Mouse (Mus musculus): Measurements from ENCODE around the gene Smyd2.

Smyd2 gene

DNA sequence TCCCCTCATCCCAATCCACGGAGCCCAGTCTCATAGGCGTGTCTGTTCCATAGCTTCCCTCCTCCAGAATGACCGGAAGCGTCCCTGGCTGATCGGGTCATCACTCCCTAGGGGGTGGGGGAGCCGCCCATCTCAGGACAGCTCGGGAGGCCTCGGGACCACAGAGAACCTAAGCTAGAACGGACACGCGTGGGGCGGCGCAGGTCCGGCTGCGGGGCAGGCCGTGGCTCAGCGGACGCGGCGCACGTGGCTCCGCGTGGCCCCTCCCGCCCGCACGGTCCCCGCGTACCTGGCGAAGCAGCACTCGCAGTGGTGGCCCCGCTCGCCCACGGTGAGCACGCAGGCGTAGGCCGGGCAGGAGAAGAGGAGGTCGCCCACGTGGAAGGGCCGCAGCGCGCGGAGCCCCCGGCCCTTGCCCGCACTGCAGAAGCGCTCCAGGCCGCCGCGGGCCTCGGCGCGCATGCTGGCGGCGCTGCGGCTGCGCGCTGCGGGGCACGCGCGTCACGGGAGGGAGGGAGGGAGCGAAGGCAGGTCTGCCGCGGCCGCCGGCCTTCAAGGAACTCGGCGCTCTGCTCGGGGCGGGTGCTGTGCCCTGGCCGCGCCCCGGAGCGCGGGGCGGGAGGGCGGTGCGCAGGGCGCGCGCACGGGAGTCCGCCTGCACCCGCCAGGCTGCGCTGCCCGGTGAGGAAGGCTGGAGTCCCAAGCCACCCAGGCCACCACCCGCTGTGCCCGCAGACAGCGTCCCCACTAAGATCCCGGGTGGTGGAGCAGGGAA is at the start of gene Smyd2:
Gene Smyd2 (minus strand): TSS at position 546 of the 775 bp plus-strand sequence.
- ChIA-PET CTCF (interaction anchor here in 3 of 4 experiments (0.6 to 1.3 kb wide), 8 partner anchors 13 to 897 kb away, joined by 3 to 7 read pairs (median 4); no protein-coding TSS in a partner anchor), POLR2A (interaction anchor here in 2 of 4 experiments (0.7 to 2.3 kb wide), 10 partner anchors 10 to 277 kb away, joined by 3 to 8 read pairs (median 4); partner anchors contain the start of gene Cenpf (in 1 of the 2))

DNA sequence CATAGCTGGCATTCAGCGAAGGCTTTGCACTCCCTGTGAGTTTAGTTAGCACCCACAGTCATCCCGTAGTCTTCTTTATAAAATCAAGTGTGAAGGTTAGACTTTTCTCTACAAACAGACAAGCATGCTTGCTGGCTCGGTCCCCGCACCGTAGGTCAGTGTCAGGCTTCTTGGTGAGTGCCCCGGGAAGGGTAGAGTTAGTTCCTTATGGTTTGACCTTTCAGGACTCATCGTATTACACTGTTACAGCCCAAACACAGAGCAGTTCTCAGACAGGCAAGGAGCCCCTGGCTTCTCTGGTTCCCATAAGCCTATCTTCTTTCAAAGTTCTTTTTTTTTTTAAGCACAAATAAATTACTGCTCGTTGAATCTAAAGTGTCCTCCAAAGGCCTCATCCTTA is 48.2 kb upstream of the Smyd2 start:
- POLR2A ChIA-PET = no interaction called here

DNA sequence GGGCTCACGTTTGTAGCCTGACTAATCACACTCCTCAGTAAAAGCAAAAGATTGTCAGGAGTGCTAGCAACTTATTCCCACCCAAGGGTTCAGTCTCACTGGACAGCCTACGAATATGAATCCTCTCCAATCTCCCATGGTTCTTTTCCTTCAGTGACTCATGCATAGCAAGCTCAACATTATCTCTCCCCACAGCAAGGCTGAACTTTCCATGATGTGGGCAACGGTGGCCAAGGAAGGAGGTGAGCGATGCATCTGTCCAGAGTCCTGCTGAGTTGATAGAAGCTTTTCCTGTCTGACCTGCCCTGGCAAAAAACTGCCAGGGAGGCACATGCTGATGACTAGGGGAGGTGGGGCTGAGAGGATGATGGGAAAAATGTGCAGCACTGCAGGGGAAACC is 45.9 kb upstream of the Smyd2 start:
- POLR2A ChIA-PET = no interaction called here
- CTCF ChIA-PET = no interaction called here

More for the DNA sequence above, 48.2 kb upstream of the Smyd2 start:
- CTCF ChIA-PET = no interaction called here

DNA sequence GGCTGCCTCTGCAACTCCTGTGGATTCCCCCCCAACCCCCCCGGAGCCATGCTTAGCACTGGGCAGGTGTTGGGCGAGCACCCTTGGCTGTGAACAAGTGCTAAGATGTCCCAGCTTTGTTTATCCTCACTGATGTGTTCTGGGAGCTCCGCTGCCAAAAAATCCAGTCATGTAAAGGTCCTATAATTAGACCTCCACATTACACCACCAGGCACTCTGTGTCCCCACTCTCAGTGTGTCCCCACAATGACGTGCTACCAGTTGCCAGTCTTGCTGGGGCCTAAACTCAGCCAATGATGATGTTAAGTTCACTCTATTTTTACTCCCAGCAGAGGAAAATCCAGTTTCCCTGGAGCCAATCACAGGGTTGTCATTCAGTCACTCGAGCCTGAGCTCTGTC is 38.3 kb upstream of the Smyd2 start:
- ChIA-PET POLR2A (interaction anchor here in 1 of 4 experiments (0.6 kb wide), 1 partner anchor 191 kb away, joined by 3 read pairs; no protein-coding TSS in a partner anchor), CTCF (no interaction called here)

DNA sequence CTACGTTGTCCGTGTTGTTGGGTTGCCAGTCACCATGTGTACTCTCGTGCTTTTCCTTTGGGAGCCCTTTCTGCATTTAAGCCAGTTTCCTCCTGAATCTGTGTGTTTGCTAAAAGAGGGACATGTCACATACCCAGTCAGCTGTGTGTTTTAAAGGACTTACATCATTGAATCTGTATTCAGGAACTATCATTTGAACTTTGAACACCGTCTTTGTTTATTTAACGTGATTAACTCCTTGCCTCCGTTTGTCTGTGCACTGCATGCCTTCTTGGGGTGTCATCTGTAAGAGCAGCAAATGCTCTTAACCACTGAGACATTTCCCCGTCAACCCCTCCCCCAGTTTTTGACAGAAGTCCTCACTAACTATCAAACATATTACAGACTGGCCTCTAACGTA is 37.6 kb upstream of the Smyd2 start:
- ChIA-PET POLR2A (no interaction called here), CTCF (no interaction called here)

DNA sequence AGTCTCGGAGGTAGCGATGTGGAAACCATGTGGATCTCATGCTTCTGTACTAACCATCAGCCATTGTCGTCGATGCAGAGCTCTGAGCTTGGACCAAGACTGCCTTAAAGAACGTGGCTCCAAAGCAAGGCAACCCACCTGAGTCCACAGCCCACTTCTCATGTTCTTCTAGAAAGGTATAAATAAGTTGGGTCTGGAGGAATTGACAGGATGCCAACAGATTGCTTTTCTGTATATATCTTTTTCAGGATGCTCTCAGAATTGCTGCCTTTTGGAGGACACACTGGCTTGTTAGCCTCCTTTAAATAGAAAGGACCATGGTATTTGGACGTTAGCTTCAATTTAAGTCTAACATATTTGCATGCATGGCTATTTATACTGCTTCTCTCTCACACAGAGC is 29.7 kb upstream of the Smyd2 start:
- ChIA-PET POLR2A (no interaction called here), CTCF (no interaction called here)

DNA sequence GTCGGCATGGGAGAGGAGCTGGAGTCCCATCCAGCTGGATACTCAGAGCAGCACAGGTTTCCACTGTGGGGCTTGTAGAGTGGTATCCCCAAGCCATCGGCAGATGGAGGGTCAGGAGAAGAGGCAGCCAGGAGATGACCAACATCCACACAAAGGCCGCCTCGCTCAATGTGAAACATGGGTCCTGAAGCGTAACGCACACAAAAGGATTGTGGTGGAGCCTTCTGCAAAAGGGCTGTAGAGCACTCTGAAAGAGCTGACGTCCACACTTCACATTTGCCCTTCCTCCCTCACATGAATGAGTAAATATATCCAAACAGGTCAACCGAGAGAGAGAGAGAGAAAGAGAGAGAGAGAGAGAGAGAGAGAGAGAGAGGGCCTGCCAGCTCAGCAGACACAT is 25.2 kb upstream of the Smyd2 start:
- CTCF ChIA-PET = no interaction called here
- POLR2A ChIA-PET = no interaction called here

DNA sequence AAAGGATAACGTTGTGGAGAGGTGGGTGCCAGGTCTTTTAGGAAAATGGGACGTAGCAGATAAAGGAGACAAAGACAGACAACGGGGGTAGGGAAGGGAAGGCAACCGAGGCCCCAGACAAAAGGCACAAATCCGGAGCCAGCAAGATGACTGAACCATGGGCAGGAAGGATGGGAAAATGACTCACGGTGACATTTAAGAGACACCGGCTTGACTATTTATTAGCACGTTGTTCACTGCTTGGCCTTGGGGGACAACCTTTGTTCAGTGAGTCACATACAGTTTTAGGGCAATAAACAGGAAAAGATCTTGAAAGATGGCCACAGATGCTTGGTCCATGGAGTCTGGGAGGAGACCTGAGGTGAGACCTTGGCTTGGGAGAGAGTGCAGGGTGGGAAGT is 24.0 kb upstream of the Smyd2 start:
- CTCF ChIA-PET = no interaction called here
- POLR2A ChIA-PET = no interaction called here

DNA sequence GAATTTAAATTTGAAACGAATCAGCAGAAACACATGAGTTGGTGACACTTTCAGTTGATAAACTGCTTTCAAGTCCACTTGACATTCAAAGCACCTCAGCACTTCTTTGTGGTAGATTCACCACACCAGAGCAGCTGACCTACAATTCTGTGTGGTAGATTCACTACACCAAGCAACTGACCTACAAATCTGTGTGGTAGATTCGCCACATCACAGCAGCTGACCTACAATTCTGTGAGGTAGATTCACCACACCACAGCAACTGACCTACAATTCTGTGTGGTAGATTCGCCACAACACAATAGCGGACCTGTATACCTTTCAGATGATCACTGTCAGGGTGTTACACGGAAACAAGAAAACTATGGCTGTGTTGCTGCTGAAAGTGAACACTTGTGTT is 19.6 kb upstream of the Smyd2 start:
- CTCF ChIA-PET = interaction anchor here in 1 of 4 experiments (0.6 kb wide), 1 partner anchor 1038 kb away, joined by 5 read pairs; no protein-coding TSS in a partner anchor

DNA sequence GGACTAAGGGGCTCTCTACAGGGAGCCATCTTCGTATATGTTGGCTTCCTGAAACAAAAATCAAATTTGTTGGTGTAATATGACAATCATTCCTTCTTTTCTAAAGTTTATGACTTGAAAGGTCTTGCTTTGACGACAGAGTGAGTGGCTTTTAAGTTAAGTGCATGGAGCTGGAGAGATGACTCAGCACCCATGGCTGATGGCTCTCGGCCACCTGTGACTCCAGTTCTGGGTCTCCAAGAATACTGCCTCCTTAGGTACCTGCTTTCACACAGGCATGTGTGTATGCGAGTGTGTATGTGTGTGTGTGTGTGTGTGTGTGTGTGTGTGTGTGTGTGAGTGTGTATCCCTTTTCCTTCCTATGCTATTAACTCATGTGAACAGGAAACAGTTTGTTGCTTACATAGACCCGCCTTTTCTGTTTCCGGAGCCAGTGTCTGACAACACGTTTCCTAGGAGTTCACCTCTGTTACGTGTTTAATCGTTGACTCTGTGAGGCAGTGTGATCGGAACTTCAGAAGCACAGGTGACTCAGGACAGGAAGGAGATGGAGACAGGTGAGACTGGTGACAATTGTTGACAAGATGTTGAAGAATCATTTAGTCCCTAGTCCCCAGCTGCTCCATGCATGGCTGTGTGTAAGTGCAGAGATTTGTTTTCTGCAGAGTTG is 14.4 kb upstream of the Smyd2 start:
- ChIA-PET POLR2A (interaction anchor here in 2 of 4 experiments (0.6 to 1.5 kb wide), 3 partner anchors 12 to 53 kb away, joined by 3 to 4 read pairs (median 4); no protein-coding TSS in a partner anchor), CTCF (interaction anchor here in 3 of 4 experiments (0.7 to 1.4 kb wide), 7 partner anchors 9 to 242 kb away, joined by 3 to 7 read pairs (median 3); no protein-coding TSS in a partner anchor)

More for the DNA sequence above, 19.6 kb upstream of the Smyd2 start:
- POLR2A ChIA-PET = no interaction called here

DNA sequence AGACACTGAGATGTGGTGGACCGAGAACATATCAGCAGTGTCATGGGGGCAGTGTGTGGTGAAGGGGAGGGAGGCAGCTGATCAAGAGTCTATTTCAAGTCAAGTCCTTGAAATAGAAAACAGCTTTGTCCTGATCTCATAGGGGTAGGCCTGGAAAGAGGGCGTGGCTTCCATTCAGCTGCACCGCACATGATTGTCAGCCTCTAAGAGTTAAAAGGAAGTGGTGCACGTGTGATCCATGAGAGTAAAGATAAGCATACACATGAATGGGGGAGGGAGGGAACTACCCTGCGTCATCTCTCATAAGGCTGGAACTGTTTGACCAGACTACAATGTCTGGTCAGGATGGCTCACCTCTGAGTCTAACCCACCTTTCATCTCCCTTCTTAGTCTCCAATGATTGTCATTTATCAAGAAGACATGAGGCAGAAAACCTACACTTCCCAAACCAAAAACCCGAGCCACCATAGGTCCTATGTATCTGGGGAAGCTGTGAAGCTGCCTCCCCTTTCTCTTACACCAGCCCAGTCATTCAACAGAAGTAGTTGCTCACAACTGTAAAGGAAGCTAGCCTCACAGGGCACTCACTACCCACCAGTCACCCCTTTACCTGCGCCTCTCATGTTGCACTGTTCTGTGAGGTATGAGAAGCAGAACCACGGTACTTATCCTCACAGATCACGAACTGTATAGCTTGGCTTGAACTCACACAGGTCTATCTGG is 11.5 kb upstream of the Smyd2 start:
- ChIA-PET POLR2A (interaction anchor here in 2 of 4 experiments (0.7 to 2.1 kb wide), 6 partner anchors 9 to 47 kb away, joined by 3 to 8 read pairs (median 4); partner anchors contain the start of gene Smyd2 (in 1 of the 2)), CTCF (interaction anchor here in 1 of 4 experiments (0.7 to 1.7 kb wide), 3 partner anchors 50 to 64 kb away, joined by 3 to 6 read pairs (median 3); no protein-coding TSS in a partner anchor)

DNA sequence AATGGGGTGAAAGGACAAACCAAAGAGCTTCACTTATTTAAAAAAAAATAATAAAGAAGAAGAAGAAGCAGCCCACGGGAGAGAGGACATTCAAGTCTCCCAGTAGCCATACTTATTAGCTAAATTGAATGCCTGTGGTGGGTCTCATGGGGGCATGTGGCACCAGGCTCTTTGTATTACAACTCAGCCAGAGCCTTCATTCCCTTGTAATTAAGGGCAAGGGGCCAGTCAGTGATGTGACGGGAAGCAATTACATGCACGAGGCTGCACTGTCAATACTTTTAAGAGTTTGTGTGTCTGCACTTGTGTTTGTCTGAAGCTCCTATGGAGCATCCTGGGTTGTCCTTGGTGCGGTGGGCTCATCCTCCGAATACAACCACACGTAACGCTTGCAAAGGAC is 10.8 kb upstream of the Smyd2 start:
- CTCF ChIA-PET = interaction anchor here in 2 of 4 experiments (0.6 to 0.7 kb wide), 2 partner anchors 49 to 70 kb away, joined by 3 to 4 read pairs; no protein-coding TSS in a partner anchor

DNA sequence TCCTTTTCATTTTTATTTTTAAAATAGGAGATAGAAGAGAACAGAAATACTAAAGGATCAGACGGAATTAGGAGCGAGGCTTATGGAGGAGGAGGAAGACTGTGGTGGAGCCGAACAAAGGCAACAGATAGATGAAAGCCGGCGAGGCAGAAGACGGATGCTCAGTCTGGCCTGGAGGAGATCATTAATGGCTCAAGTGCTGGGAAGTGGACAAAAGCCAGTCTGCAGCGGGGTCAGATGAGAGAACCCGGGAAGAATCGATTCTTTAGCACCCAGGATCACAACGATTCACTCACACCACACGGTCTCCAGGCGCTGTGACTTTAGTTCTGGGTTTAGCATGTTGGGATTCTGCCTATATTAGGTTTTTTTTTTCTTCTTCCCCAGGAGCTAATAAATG is 10.0 kb upstream of the Smyd2 start:
- POLR2A ChIA-PET = interaction anchor here in 2 of 4 experiments (0.6 to 2.1 kb wide), 2 partner anchors 45 to 236 kb away, joined by 3 to 5 read pairs; no protein-coding TSS in a partner anchor
- CTCF ChIA-PET = no interaction called here

More for the DNA sequence above, 10.8 kb upstream of the Smyd2 start:
- POLR2A ChIA-PET = interaction anchor here in 3 of 4 experiments (0.5 to 2.1 kb wide), 7 partner anchors 9 to 51 kb away, joined by 3 to 8 read pairs (median 4); partner anchors contain the start of gene Smyd2 (in 1 of the 3)

DNA sequence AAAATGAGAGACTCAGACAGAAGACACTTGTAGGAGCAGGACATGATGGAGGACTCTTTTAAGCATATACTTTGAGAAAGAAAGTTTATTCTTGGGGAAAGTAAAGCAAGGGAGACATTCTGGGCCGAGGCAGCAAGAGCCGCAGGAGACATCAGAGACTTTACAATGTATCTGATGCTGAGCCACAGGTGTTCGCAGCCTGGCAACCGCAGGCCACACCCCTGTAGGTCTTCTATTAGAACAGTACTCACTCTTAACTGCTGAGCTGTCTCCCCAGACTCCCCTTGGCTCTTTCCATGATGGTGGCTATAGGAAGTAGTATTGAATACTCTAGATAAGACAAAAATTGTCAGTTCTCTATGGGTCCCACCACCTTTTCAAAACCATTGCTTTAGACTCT is 7.7 kb upstream of the Smyd2 start:
- CTCF ChIA-PET = no interaction called here
- POLR2A ChIA-PET = interaction anchor here in 2 of 4 experiments (0.9 to 1.4 kb wide), 3 partner anchors 18 to 46 kb away, joined by 3 to 4 read pairs (median 3); no protein-coding TSS in a partner anchor

DNA sequence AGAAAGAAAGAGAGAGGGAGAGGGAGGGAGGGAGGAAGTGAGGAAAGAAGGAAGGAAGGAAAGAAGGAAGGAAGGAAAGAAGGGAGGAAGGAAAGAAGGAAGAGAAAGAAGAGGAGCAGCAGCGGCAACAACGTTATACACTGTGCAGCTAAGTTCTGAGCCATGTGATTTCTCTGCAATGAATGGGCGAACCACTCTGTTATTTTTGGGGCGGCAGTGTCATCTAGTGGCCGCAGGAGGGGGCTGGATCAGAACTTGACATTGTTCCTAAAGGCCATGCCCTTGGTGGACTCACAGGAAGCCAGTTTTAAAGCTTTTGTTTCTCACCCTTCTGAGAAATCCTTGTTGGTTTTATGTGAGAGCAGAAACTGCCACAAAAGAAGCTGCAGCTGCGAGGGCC is 5.5 kb upstream of the Smyd2 start:
- POLR2A ChIA-PET = interaction anchor here (0.7 to 1.5 kb wide), 7 partner anchors 38 to 907 kb away, joined by 3 to 6 read pairs (median 3); no protein-coding TSS in a partner anchor
- CTCF ChIA-PET = interaction anchor here (0.5 to 2.7 kb wide), 30 partner anchors 8 to 901 kb away, joined by 3 to 33 read pairs (median 4); partner anchors contain the start of gene Ptpn14 (in 1 of the 4)

DNA sequence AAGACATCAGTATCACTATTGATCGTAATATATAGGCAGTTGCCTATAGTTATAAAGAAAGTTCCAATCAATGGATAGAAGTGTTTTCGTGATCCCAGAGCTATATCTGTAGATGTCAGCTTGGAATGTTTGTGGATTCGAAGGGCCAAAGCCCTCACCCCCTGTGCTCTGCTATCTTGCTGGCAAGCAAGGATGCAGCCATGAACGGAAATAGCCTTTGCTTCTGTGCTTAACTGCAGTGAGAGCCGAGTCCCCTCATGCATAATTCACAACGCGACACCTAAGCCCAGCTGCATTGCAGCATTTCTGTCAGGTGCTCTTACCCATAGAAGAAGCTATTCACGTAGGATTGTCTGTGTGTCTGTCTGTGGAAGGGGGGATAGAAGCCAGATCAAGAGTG is 4.1 kb upstream of the Smyd2 start:
- ChIA-PET CTCF (interaction anchor here (0.5 to 2.9 kb wide), 9 partner anchors 10 to 853 kb away, joined by 3 to 18 read pairs (median 5); no protein-coding TSS in a partner anchor), POLR2A (interaction anchor here in 1 of 4 experiments (1.2 kb wide), 1 partner anchor 38 kb away, joined by 4 read pairs; no protein-coding TSS in a partner anchor)

DNA sequence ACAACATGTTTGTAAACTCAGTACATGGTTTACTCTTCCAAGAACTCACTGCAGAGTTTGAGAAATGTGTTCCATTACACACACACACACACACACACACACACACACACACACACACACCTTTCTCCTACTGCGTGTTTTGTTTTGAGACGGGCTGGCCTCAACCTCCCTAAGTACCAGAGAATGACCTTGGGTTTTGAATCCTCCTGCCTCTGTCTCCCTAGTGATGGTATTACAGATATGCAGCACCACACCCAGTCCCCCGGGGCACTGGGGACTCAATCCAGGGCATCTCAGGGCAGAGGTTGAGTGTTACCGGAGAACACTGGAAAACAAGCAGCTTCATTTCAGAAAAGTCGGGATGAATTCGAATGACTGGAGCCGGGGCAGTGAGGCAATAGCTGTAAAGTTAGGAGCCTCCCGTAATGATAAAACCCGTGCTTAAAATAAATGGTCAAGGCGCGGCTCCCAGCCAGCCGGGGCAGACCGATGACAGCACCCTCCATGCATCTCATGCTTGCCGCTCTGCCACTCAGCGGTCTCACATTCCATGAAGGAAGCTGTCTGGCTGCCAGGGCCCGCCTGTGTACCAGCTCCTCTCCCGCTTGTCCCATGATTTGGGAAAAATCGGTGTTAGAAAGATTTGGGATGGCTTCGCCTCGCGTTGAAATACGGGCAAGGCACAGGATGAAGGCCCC is 1.9 kb upstream of the Smyd2 start:
- POLR2A ChIA-PET = interaction anchor here in 3 of 4 experiments (0.7 to 3.3 kb wide), 8 partner anchors 9 to 184 kb away, joined by 3 to 11 read pairs (median 4); no protein-coding TSS in a partner anchor
- CTCF ChIA-PET = interaction anchor here (0.6 to 2.9 kb wide), 14 partner anchors 8 to 221 kb away, joined by 3 to 15 read pairs (median 3); no protein-coding TSS in a partner anchor

DNA sequence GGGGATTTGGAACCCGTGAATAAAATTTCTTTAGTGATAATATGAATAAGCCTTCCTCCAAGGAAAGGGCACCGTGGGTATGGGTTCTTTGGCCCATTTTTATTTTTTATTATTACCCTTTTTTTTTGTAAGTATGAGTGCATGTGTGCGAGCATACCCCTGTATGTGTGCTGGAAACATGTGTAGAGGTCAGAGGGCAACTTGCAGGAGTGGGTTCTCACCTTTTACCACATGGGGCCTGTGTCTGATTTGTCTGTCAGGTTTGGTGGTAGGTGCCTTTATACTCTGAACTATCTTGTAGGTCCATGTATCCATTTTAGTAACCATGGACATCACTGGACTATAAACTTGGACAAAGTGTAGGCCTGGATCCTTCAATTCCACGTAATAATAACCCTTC is 994 bp upstream of the Smyd2 start:
- CTCF ChIA-PET = interaction anchor here in 3 of 4 experiments (0.6 to 1.2 kb wide), 7 partner anchors 14 to 152 kb away, joined by 3 to 10 read pairs (median 4); no protein-coding TSS in a partner anchor
- POLR2A ChIA-PET = interaction anchor here in 2 of 4 experiments (0.7 to 3.3 kb wide), 7 partner anchors 10 to 278 kb away, joined by 3 to 11 read pairs (median 4); partner anchors contain the start of gene Cenpf (in 1 of the 2)
